Mouse (Mus musculus) C2C12 (cell line): ENCODE data around the gene Gm21860. TPM values are rescaled to one million over a fixed set of nuclear protein-coding genes. Genes with fewer than 3 reads are reported as not detected.
"Not testable (repeated sequence)": the region's sequence is repeated elsewhere in the genome, so short reads cannot be mapped to it uniquely, and the experiment has no call there.

Source experiments
- H3K27me3 ChIP-seq: one replicate; pipeline ENCODE4 v1.6.1; 2011; ENCODE audit not compliant: control insufficient read depth, insufficient read depth, insufficient read length
- H3K36me3 ChIP-seq: one replicate; pipeline ENCODE4 v1.6.1; 2011; ENCODE audit not compliant: control insufficient read depth, insufficient read depth
- H3K4me3 ChIP-seq: one replicate; pipeline ENCODE4 v1.5.1; 2011; ENCODE audit warnings: mild to moderate bottlenecking, control low read depth; ENCODE audit not compliant: poor library complexity, insufficient read depth, severe bottlenecking
- H3K79me2 ChIP-seq: one replicate; pipeline ENCODE4 v1.6.1; 2011; ENCODE audit not compliant: control insufficient read depth, insufficient read depth
- H3K79me3 ChIP-seq: one replicate; pipeline ENCODE4 v1.6.1; 2011; ENCODE audit warnings: low read depth, control low read depth
- H3ac ChIP-seq: one replicate; pipeline ENCODE3; 2011; ENCODE audit warnings: low read depth; ENCODE audit not compliant: control insufficient read depth, insufficient read length
- CEBPB ChIP-seq: IDR thresholded peaks from one replicate; pipeline ENCODE4 v1.6.1; 2011; ENCODE audit warnings: low read depth, mild to moderate bottlenecking, control low read depth, moderate library complexity
- CTCF ChIP-seq: IDR thresholded peaks from one replicate; pipeline ENCODE4 v1.5.1; 2011; ENCODE audit not compliant: control insufficient read depth, insufficient read depth, insufficient read length
- FOSL1 ChIP-seq: IDR thresholded peaks from one replicate; pipeline ENCODE4 v1.8.0; 2011; ENCODE audit warnings: mild to moderate bottlenecking, low read length; ENCODE audit not compliant: poor library complexity, insufficient read depth, severe bottlenecking
- MAX ChIP-seq: IDR thresholded peaks from one replicate; pipeline ENCODE4 v1.6.1; 2011; ENCODE audit warnings: mild to moderate bottlenecking, control low read depth
- MYOD1 ChIP-seq: IDR thresholded peaks from one replicate; pipeline ENCODE4 v1.6.1; 2011; ENCODE audit warnings: low read depth; ENCODE audit not compliant: control insufficient read depth, insufficient read length
- MYOG ChIP-seq: IDR thresholded peaks from one replicate; pipeline ENCODE4 v1.6.1; 2011; ENCODE audit not compliant: control insufficient read depth, insufficient read length; ENCODE audit errors: extremely low read depth
- USF1 ChIP-seq: IDR thresholded peaks from one replicate; pipeline ENCODE4 v1.6.1; 2011; ENCODE audit warnings: low read depth, mild to moderate bottlenecking, control low read depth, moderate library complexity
- polyA plus RNA-seq: library from polyadenylated mRNA; unstranded; fragments of >200 nt; fragmentation: generic; extraction: Trizol; gene quantifications from one replicate; pipeline ENCODE4 v1.2.1, GENCODE M21; 2012; ENCODE audit warnings: missing spikeins

Gene Gm21860
- polyA plus RNA-seq, 1 experiment: not detected

DNA sequence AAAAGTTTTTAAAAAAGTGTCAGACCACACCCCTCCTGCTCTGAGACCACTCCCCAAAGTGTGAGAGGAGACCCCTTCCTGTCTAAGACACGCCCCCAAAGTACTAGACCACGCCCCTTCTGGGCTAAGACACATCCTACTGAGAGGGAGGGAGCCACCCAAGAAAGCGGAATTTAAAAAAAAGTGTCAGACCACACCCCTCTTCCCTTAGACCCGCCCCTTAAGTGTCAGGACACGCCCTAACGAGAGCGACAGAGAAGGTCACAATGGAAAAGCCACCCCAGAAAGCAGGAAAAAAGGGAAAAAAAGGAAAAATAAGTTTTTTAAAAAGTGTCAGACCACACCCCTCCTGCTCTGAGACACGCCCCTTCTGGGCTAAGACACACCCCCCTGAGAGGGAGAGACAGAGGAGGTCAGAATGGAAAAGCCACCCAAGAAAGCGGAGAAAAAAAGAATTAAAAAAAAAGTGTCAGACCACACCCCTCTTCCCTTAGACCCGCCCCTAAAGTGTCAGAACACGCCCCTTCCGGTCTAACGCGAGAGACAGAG lies 14.5 kb downstream of the Gm21860 start:
- peaks cover 22% of the 10 kb centered on the region for H3K36me3 ChIP-seq
- H3ac ChIP-seq: no peak overlapping the region
- TF ChIP-seq MYOD1: no peak
- no peak for TF ChIP-seq USF1
- no peak for TF ChIP-seq CTCF
- no peak for TF ChIP-seq MYOG
- TF ChIP-seq MAX: no peak
- no peak for TF ChIP-seq CEBPB
- no peak for TF ChIP-seq FOSL1

DNA sequence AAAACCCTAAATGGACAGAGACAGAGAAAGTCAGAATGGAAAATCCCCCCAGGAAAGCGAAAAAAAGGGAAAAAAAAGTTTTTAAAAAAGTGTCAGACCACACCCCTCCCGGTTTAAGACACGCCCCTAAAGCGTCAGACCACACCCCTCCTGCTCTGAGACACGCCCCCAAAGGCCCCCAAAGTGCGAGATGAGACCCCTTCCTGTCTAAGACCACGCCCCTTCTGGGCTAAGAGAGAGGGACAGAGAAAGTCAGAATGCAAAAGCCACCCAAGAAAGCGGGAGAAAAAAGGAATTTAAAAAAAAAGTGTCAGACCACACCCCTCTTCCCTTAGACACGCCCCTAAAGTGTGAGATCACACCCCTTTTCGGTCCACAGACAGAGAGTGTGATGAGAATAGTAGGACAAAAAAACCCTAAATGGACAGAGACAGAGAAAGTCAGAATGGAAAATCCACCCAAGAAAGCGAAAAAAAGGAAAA lies 15.0 kb downstream of the Gm21860 start:
- H3K4me3 ChIP-seq, H3ac ChIP-seq, H3K27me3 ChIP-seq, H3K79me3 ChIP-seq, H3K79me2 ChIP-seq: not testable (repeated sequence)
- peaks cover 22% of the 10 kb centered on the region for H3K36me3 ChIP-seq

More for the DNA sequence above, 14.5 kb downstream of the Gm21860 start:
- Histone ChIP-seq H3K79me2 (no peaks in the 10 kb centered on the region), H3K4me3 (no peak overlapping the region), H3K27me3 (no peaks in the 10 kb centered on the region), H3K79me3 (no peaks in the 10 kb centered on the region)

- H3K4me3 ChIP-seq, H3K79me3 ChIP-seq, H3K79me2 ChIP-seq, H3ac ChIP-seq, H3K27me3 ChIP-seq: not testable (repeated sequence)
- H3K36me3 ChIP-seq: peaks cover 26% of the 10 kb centered on the region
These were observed 15.6 kb downstream of the Gm21860 start for GRCm38 (mm10) chrY:90738841-90739530.

- Histone ChIP-seq H3K4me3 (no peak overlapping the region), H3K36me3 (peaks cover 26% of the 10 kb centered on the region), H3ac (no peak overlapping the region), H3K79me2 (no peaks in the 10 kb centered on the region), H3K27me3 (no peaks in the 10 kb centered on the region), H3K79me3 (no peaks in the 10 kb centered on the region)
- TF ChIP-seq MAX: no peak
- TF ChIP-seq CTCF: no peak
- no peak for TF ChIP-seq FOSL1
- no peak for TF ChIP-seq MYOG
- TF ChIP-seq CEBPB: no peak
- TF ChIP-seq USF1: no peak
- no peak for TF ChIP-seq MYOD1
These were observed 16.3 kb downstream of the Gm21860 start for GRCm38 (mm10) chrY:90738431-90738680.

DNA sequence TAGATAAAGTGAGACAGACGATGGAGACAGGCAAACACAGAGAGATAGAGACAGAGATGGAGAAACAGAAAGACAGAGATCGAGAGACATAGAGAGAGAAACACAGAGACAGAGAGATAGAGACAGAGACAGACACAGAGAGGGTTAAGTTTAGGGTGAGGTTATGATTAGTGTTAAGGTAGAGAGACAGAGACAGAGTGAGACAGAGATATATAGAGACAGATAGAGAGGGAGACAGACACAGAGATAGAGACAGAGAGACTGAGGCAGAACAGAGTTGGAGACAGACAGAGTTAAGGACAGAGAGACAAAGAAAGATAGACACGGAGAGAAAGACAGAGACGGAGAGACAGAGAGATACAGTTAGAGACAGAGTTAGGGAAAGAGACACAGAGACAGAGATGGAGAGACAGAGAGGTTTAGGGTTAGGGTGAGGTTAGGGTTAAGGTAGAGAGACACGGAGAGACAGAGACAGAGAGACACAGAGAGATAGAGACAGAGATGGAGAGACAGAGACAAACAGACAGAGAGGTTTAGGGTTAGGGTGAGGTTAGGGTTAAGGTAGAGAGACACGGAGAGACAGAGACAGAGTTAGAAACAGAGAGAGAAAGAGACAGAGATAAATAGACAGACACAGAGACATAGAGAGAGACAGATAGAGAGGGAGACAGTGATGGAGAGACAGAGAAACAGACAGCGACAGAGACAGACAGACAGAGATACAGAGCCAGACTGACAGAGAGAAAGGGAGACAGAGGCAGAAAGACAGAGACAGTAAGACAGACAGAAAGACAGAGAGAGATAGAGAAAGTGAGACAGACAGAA lies 16.8 kb downstream of the Gm21860 start:
- TF ChIP-seq MAX (no peak), MYOD1 (no peak), CTCF (no peak), CEBPB (no peak), FOSL1 (no peak)
- Histone ChIP-seq H3K79me3 (no peaks in the 10 kb centered on the region), H3ac (no peak overlapping the region), H3K4me3 (no peak overlapping the region), H3K27me3 (no peaks in the 10 kb centered on the region), H3K79me2 (no peaks in the 10 kb centered on the region), H3K36me3 (peaks cover 26% of the 10 kb centered on the region)

GRCm38 (mm10) chrY:90736217-90737000 lies 18.2 kb downstream of the Gm21860 start:
- not testable (repeated sequence) for H3K79me3 ChIP-seq, H3K79me2 ChIP-seq, H3ac ChIP-seq, H3K27me3 ChIP-seq, H3K4me3 ChIP-seq
- H3K36me3 ChIP-seq: peaks cover 33% of the 10 kb centered on the region

- not testable (repeated sequence) for H3K27me3 ChIP-seq, H3K79me2 ChIP-seq, H3ac ChIP-seq, H3K79me3 ChIP-seq, H3K4me3 ChIP-seq
- H3K36me3 ChIP-seq: peaks cover 33% of the 10 kb centered on the region
These were observed 19.3 kb downstream of the Gm21860 start for GRCm38 (mm10) chrY:90735181-90735895.

GRCm38 (mm10) chrY:90734334-90734696 lies 20.3 kb downstream of the Gm21860 start:
- peaks cover 24% of the 10 kb centered on the region for H3K36me3 ChIP-seq
- not testable (repeated sequence) for H3K79me3 ChIP-seq, H3K79me2 ChIP-seq, H3K4me3 ChIP-seq, H3ac ChIP-seq, H3K27me3 ChIP-seq
